Mouse (Mus musculus) intestine, embryonic 16.5 days (tissue): ENCODE results near the gene Dcst1. TPM values are rescaled to one million over a fixed set of nuclear protein-coding genes. Genes with fewer than 3 reads are reported as not detected.

Experiments used
- ATAC-seq: fragments of 200-750 bp; cut with Nextera tagmentation; 2 replicates; pipeline ENCODE4 v1.8.0; 2017; ENCODE audit warnings: moderate TSS enrichment, moderate library complexity
- H3K27ac ChIP-seq: fragments of 300-500 bp; sonication (generic); 2 replicates; pipeline ENCODE4 v1.5.1; 2014; ENCODE audit warnings: mild to moderate bottlenecking, low read length
- H3K27me3 ChIP-seq: fragments of 300-500 bp; sonication (generic); replicated peaks from 2 replicates; pipeline ENCODE4 v1.6.1; 2014; ENCODE audit warnings: low read length, control low read depth, mixed read lengths; ENCODE audit not compliant: control insufficient read depth, insufficient read depth
- H3K36me3 ChIP-seq: fragments of 300-500 bp; sonication (generic); 2 replicates; pipeline ENCODE4 v1.6.1; 2014; ENCODE audit warnings: low read length, control low read depth; ENCODE audit not compliant: control insufficient read depth, insufficient read depth
- H3K4me1 ChIP-seq: fragments of 300-500 bp; sonication (generic); 2 replicates; pipeline ENCODE4 v1.6.1; 2014; ENCODE audit warnings: low read length, control low read depth, mixed read lengths; ENCODE audit not compliant: control insufficient read depth, insufficient read depth
- H3K4me2 ChIP-seq: fragments of 300-500 bp; sonication (generic); 2 replicates; pipeline ENCODE4 v1.6.1; 2014; ENCODE audit warnings: low read depth, low read length, control low read depth
- H3K4me3 ChIP-seq: fragments of 300-500 bp; sonication (generic); 2 replicates; pipeline ENCODE4 v1.5.1; 2014; ENCODE audit warnings: mild to moderate bottlenecking, low read length
- H3K9ac ChIP-seq: fragments of 300-500 bp; sonication (generic); 2 replicates; pipeline ENCODE4 v1.6.1; 2014; ENCODE audit warnings: low read depth, low read length
- H3K9me3 ChIP-seq: fragments of 300-500 bp; sonication (generic); 2 replicates; pipeline ENCODE4 v1.6.1; 2016; ENCODE audit warnings: low read length, control low read depth; ENCODE audit not compliant: control insufficient read depth
- WGBS: fragments of 180-500 bp; shearing (Covaris S2); extraction: QIAGEN DNeasy Blood & Tissue Kit; methylation state at CpG from one replicate; pipeline ENCODE4 v1.1.7; 2014; 5-methylcytosine and 5-hydroxymethylcytosine counted together
- polyA plus RNA-seq: library from polyadenylated mRNA; unstranded; fragments of >200 nt; fragmentation: Nextera tagmentation; extraction: Ambion mirVana; gene quantifications from 2 replicates; pipeline ENCODE4 v1.2.1, GENCODE M21; 2015

Dcst1 gene
- polyA plus RNA-seq, 1 experiment from 2014 or later = 3.5 TPM

DNA sequence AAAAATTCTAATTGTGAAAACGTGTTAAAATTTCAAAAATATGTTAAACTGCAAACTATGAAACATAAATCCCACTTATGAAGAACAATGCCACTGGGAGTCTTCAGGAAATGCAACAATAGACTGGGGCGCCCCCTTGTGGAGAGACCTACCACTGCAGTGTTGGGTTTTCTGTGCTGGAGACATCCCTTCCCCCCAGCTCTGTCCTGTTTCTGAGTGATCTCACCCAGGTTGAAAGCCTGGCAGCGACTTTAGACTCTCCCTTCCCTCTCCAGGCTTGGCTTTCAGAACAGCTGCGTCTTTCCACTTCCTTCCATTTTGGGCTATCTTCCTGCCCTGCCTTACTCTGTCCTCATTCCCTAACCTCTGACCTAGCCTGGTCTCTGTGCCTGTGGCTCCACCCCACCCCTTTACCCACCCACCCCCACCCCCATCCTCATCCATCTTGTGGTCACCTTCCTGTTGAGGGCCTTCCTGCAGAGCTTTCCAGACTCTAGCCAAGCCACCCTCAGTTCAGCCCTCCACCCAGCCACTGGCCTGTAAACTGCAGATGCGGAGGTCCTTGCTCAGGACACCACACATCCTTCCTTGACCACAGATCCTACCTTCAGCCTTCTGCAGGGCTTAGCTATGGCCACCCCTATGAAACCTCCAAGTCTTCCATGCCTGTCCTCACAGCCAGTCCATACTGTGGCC is 10.1 kb downstream of the Dcst1 start:
- Histone ChIP-seq H3K9me3 (no peaks in the 10 kb centered on the region), H3K27ac (peak overlapping the region; percentile 78), H3K4me3 (no peak overlapping the region), H3K9ac (peak overlapping the region; percentile 35; the same call in 1 of the 2 replicates), H3K36me3 (no peaks in the 10 kb centered on the region), H3K4me2 (peak overlapping the region; percentile 29; the same call in 1 of the 2 replicates), H3K4me1 (peaks cover 28% of the 10 kb centered on the region), H3K27me3 (no peaks in the 10 kb centered on the region)
- 17% methylated on average over 5 of the region's 5 CpGs for WGBS
- peak; percentile 61 for ATAC-seq

DNA sequence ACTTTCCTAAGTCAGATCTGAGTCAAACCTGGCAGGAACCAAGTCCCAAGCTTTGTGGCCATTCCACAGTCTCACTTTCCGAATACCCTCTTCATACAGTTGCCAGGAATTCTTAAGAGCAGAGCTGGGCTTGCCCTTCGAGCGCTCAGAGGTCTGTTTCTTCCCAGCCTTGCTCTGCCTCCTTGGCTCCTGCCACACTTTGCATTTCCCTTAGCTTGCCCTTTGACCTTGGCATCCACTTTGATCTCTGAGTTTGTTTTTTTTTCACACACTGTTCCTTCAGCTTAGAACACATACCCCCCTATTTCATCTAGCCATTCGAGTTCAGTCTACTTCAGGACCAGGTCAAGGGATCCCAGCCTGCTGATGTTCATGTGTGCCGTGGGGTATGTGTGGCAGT is 13.8 kb downstream of the Dcst1 start:
- no peak overlapping the region for H3K9ac ChIP-seq
- H3K4me1 ChIP-seq = peaks cover 34% of the 10 kb centered on the region
- H3K9me3 ChIP-seq = no peaks in the 10 kb centered on the region
- H3K4me2 ChIP-seq = no peak overlapping the region
- H3K27ac ChIP-seq = no peak overlapping the region
- no peaks in the 10 kb centered on the region for H3K36me3 ChIP-seq
- ATAC-seq = no peak
- H3K4me3 ChIP-seq = no peak overlapping the region
- H3K27me3 ChIP-seq = no peaks in the 10 kb centered on the region
- 58% methylated on average over 5 of the region's 5 CpGs for WGBS

DNA sequence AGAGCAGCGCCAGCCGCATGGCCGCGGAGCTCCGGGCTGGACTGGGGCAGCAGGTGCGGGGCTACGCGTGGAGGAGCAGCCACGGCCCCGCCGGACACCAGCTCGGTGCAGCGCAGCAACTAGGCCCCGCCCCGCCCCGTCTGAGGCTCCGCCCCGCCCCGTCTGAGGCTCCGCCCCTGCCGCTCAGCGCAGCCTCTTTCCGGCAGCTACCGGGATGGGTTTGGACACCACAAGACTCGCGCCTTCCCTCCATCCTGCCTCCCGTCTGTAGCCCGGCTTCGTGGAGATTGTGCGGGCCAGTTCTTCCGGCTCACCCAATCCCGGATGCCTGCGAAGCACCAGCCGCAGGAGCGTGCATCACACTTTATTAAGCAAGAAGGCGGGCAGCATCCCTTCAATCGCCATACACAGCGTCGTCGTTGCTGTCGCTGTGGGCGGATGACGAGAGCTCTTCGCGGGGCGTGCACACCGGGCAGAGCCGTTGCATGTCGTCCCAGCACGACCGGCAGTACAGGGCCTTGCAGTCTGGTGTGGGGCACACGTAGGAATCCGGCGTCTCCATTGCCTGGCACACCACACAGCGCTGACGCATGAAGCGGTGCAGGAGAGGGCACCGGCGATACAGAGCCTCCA is 15.1 kb downstream of the Dcst1 start, which contains the start of gene Adam15:
Adam15 (minus strand) TSS at position 128 of the 633 bp plus-strand sequence.
- Histone ChIP-seq H3K4me3 (peak within 1 kb of the TSS; percentile 77), H3K27me3 (no peaks in the 10 kb centered on the region), H3K4me2 (peak within 1 kb of the TSS; percentile 99), H3K4me1 (peaks cover 26% of the 10 kb centered on the region), H3K9ac (peak within 1 kb of the TSS; percentile 77), H3K9me3 (no peaks in the 10 kb centered on the region), H3K36me3 (no peaks in the 10 kb centered on the region; the same call in 1 of the 2 replicates), H3K27ac (peak within 1 kb of the TSS; percentile 54)
- peak; percentile 90 for ATAC-seq
- WGBS = under 1% methylated on average over 59 of the region's 59 CpGs

DNA sequence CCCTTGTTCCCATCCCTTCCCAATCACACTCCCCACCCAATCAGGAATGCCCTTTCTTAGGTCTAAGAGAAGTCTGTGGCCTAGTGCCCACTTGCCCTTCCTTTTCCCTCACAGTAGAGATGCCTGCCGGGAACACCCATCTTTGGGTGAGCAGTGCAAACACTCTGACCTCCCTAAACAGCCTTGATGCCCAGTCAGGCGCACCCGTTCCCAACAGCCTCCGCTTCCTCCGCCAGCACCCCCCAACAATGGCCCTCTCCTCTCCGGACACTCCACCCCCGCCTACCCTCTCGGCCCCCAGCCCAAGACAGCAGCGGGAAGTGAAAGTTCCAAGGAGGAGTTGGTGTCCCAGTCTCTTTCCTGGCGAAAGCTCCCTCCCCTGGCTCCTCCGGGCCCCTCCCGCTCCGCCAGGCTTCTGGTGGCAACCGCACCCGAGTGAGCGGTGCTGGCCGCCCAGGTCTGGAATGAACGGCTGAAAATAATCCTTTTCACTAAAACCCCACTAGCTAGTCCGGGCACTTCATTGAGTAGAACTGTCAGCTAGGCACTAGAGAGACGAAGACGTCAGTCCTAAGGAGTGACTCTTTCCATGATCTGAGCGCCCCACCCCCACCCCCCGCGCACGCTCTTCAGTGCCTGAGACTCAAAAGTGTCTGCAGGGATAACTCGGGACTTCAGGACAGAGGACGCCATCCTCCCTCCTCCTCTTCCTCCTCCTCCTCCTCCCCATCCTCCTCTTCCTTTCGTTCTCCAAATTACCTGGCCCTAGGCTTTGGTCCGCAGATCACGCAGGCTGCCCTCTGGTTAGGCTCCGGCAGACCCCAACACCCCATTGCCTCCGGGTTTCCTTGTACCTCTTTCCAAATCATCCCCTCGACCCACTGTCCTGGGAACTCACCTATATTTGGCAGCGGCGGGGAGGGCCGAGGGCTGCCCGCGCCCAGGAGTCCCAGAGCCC is 15.9 kb downstream of the Dcst1 start:
- Histone ChIP-seq H3K9ac (peak overlapping the region; percentile 77), H3K4me3 (peak overlapping the region; percentile 77), H3K36me3 (no peaks in the 10 kb centered on the region; the same call in 1 of the 2 replicates), H3K27ac (peak overlapping the region; percentile 54), H3K4me2 (peak overlapping the region; percentile 99), H3K4me1 (peaks cover 20% of the 10 kb centered on the region), H3K27me3 (no peaks in the 10 kb centered on the region), H3K9me3 (no peaks in the 10 kb centered on the region)
- ATAC-seq = peak; percentile 61
- under 1% methylated on average over 38 of the region's 38 CpGs for WGBS

DNA sequence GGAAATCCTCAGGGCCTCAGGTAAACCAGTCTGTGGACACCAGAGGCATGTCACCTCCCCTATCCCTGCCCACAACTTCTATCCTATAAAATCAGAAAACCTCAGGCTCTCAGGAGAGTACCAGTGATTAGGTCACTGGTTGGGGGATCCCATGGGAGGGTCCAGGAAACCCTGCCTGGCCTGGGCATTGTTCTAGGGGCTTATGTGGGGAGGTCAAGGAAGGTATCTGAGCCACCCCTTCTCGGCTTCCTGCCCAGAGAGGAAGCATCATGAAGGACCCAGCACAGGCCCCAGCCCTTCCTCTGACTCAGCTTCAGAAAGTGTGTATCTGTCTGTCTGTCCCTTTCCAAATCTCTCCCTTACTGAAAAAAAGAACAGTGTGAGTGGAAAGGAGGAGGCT is 17.1 kb downstream of the Dcst1 start:
- Histone ChIP-seq H3K9me3 (no peaks in the 10 kb centered on the region), H3K4me1 (peaks cover 20% of the 10 kb centered on the region), H3K27ac (peak overlapping the region; percentile 36; the same call in 1 of the 2 replicates), H3K4me2 (0 out of 2 replicates have a peak overlapping the region, but pooled peaks have one; percentile 16), H3K4me3 (no peak overlapping the region), H3K27me3 (no peaks in the 10 kb centered on the region), H3K9ac (0 out of 2 replicates have a peak overlapping the region, but pooled peaks have one; percentile 24), H3K36me3 (peaks cover 5% of the 10 kb centered on the region; the same call in 1 of the 2 replicates)
- 67% methylated on average over 1 of the region's 1 CpGs for WGBS
- no peak for ATAC-seq

DNA sequence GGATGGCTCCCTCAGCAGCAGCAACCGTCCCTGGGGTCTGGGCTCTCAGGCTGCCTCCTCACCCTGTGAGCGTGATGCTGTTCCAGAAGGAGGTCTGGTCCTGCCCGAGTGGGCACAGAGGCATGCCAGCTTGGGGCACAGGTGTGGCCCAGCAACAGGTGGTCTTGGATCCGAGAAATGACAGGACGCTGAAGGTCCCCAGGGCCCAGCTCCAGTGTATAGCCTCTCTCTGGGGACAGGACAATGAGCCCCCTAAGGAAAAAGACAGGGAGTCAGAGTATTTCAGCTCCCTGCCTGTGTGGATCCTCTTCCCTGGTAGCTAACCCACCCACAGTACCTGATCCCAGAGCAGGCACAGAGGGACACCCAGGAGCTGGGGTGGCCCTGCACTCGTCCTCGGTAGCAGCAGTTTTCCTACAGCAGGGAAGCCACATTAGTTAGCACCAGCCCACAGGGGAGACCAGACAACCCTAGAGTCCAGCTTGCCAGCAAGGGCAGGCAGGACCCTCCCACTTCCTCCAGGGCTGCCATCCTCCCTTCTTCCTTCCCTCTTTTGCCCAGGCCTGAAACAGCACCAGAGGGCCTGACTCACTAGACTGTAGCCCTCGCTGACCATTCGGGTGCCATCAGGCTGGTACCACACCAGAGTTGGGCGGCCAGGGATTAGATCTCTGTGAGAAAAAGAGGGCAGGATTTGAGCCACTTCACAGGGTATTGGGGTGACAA is 18.1 kb downstream of the Dcst1 start:
- peaks cover 5% of the 10 kb centered on the region; the same call in 1 of the 2 replicates for H3K36me3 ChIP-seq
- no peak overlapping the region for H3K4me3 ChIP-seq
- no peak overlapping the region for H3K4me2 ChIP-seq
- no peaks in the 10 kb centered on the region for H3K9me3 ChIP-seq
- no peak for ATAC-seq
- 84% methylated on average over 10 of the region's 10 CpGs for WGBS
- H3K9ac ChIP-seq = no peak overlapping the region; the same call in 1 of the 2 replicates
- no peaks in the 10 kb centered on the region for H3K27me3 ChIP-seq
- no peak overlapping the region for H3K27ac ChIP-seq
- peaks cover 20% of the 10 kb centered on the region for H3K4me1 ChIP-seq

DNA sequence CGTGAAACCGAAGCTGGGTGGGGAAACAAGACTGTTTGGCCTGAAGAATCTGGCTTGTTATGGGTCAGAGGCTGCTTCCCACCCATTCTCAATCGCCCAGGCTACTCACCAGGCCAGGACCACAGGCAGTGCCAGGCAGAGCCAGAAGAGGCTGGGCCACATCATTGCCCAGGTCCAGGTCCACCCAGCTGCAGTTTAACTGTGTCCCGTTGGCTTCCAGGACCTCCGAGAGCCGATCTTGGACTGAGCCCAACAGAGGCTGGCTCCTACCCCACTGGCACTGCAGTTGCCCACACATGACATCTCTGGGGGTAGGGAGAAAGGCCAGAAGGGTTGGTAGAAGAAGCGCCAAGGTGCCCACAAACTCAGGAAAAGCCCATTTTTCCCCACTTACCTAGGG is 21.8 kb downstream of the Dcst1 start:
- WGBS = 90% methylated on average over 7 of the region's 7 CpGs
- Histone ChIP-seq H3K4me3 (no peak overlapping the region), H3K4me2 (no peak overlapping the region), H3K36me3 (peaks cover 7% of the 10 kb centered on the region; the same call in 1 of the 2 replicates), H3K27ac (no peak overlapping the region), H3K9ac (0 out of 2 replicates have a peak overlapping the region, but pooled peaks have one; percentile 32), H3K4me1 (peaks cover 22% of the 10 kb centered on the region), H3K9me3 (no peaks in the 10 kb centered on the region), H3K27me3 (no peaks in the 10 kb centered on the region)
- ATAC-seq = no peak

DNA sequence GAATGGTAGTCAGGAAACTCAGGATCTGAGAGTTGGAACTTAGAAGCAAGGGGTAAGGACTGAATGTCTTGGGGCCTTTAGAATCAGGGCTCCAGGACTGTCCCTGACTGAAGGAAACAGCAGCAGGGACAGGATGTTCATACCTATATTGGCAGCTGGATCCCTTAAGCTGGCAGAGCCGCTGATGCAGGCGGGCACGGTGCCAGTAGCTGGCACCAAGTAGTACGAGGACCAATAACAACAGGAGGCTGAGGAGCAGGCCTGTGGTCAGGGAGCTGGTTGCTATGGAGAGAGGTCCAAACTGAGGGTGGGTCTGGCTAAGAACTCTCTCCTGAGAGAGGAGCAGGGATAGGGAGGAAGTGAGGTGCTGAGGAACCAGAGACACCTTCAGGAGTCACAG is 23.3 kb downstream of the Dcst1 start:
- H3K36me3 ChIP-seq = peaks cover 7% of the 10 kb centered on the region; the same call in 1 of the 2 replicates
- 82% methylated on average over 4 of the region's 4 CpGs for WGBS

More for the DNA sequence above, 23.3 kb downstream of the Dcst1 start:
- no peaks in the 10 kb centered on the region for H3K9me3 ChIP-seq
- H3K4me2 ChIP-seq = no peak overlapping the region
- H3K27me3 ChIP-seq = no peaks in the 10 kb centered on the region
- no peak overlapping the region for H3K27ac ChIP-seq
- H3K9ac ChIP-seq = no peak overlapping the region
- peaks cover 29% of the 10 kb centered on the region for H3K4me1 ChIP-seq
- H3K4me3 ChIP-seq = no peak overlapping the region
- ATAC-seq = no peak
